Mouse (Mus musculus): ENCODE measurements around the gene Oasl1. TPM values are rescaled to one million over a fixed set of nuclear protein-coding genes. Genes with fewer than 3 reads are reported as not detected.

Gene Oasl1
- polyA plus RNA-seq, 1 experiment: 10.1 TPM

GRCm38 (mm10) chr5:114976935-114977334, 53.9 kb downstream of the Oasl1 start:
- Histone ChIP-seq H3K27ac (ENCODE audit: insufficient read depth, low read length) (no peak overlapping the region), H3K4me1 (ENCODE audit: control insufficient read depth, insufficient read depth, insufficient read length) (peaks cover 5% of the 10 kb centered on the region; the same call in 1 of the 2 replicates), H3K27me3 (ENCODE audit: control insufficient read depth, insufficient read depth, low read length) (no peaks in the 10 kb centered on the region), H3K36me3 (ENCODE audit: control insufficient read depth, insufficient read depth, low read length) (no peaks in the 10 kb centered on the region), H3K4me3 (ENCODE audit: extremely low read depth, insufficient read depth, insufficient read length) (no peak overlapping the region)
- TF ChIP-seq CTCF (IDR thresholded peaks at IDR 0.05; ENCODE audit: extremely low read depth, insufficient read depth, insufficient read length, insufficient replicate concordance): no peak
- TF ChIP-seq POLR2A (IDR thresholded peaks at IDR 0.05; ENCODE audit: low read depth, low read length): no peak
- DNase-seq (ENCODE audit: low read depth in 1 of 2, low spot score in 2 of 2): no peak

- no peaks in the 10 kb centered on the region for H3K36me3 ChIP-seq (ENCODE audit: control insufficient read depth, insufficient read depth, low read length)
- TF ChIP-seq CTCF (IDR thresholded peaks at IDR 0.05; ENCODE audit: extremely low read depth, insufficient read depth, insufficient read length, insufficient replicate concordance) (no peak), POLR2A (IDR thresholded peaks at IDR 0.05; ENCODE audit: low read depth, low read length) (no peak)
- no peaks in the 10 kb centered on the region for H3K27me3 ChIP-seq (ENCODE audit: control insufficient read depth, insufficient read depth, low read length)
- no peak overlapping the region for H3K4me3 ChIP-seq (ENCODE audit: extremely low read depth, insufficient read depth, insufficient read length)
- H3K4me1 ChIP-seq (ENCODE audit: control insufficient read depth, insufficient read depth, insufficient read length): peaks cover 5% of the 10 kb centered on the region; the same call in 1 of the 2 replicates
- no peak for DNase-seq (ENCODE audit: low read depth in 1 of 2, low spot score in 2 of 2)
- H3K27ac ChIP-seq (ENCODE audit: insufficient read depth, low read length): no peak overlapping the region
- 80% methylated on average over 11 of the region's 11 CpGs for WGBS
These were observed 55.4 kb downstream of the Oasl1 start for GRCm38 (mm10) chr5:114978473-114978872.

- Histone ChIP-seq H3K27me3 (ENCODE audit: control insufficient read depth, insufficient read depth, low read length) (no peaks in the 10 kb centered on the region), H3K27ac (ENCODE audit: insufficient read depth, low read length) (no peak overlapping the region), H3K4me3 (ENCODE audit: extremely low read depth, insufficient read depth, insufficient read length) (no peak overlapping the region), H3K4me1 (ENCODE audit: control insufficient read depth, insufficient read depth, insufficient read length) (peaks cover 5% of the 10 kb centered on the region; the same call in 1 of the 2 replicates), H3K36me3 (ENCODE audit: control insufficient read depth, insufficient read depth, low read length) (no peaks in the 10 kb centered on the region)
- DNase-seq (ENCODE audit: low read depth in 1 of 2, low spot score in 2 of 2): peak in 1 of 2 experiments; percentile 30
- 2% methylated on average over 6 of the region's 6 CpGs for WGBS
- TF ChIP-seq CTCF (IDR thresholded peaks at IDR 0.05; ENCODE audit: extremely low read depth, insufficient read depth, insufficient read length, insufficient replicate concordance): no peak
- no peak for TF ChIP-seq POLR2A (IDR thresholded peaks at IDR 0.05; ENCODE audit: low read depth, low read length)
These were observed 55.8 kb downstream of the Oasl1 start for GRCm38 (mm10) chr5:114978888-114979249.

- no peaks in the 10 kb centered on the region for H3K36me3 ChIP-seq (ENCODE audit: control insufficient read depth, insufficient read depth, low read length)
These were observed 56.4 kb downstream of the Oasl1 start for GRCm38 (mm10) chr5:114979250-114980121.

GRCm38 (mm10) chr5:114980122-114980748, 57.2 kb downstream of the Oasl1 start:
- TF ChIP-seq CTCF (IDR thresholded peaks at IDR 0.05; ENCODE audit: extremely low read depth, insufficient read depth, insufficient read length, insufficient replicate concordance): no peak
- no peak for TF ChIP-seq POLR2A (IDR thresholded peaks at IDR 0.05; ENCODE audit: low read depth, low read length)
- no peaks in the 10 kb centered on the region for H3K27me3 ChIP-seq (ENCODE audit: control insufficient read depth, insufficient read depth, low read length)
- no peak overlapping the region; the same call in 1 of the 2 replicates for H3K27ac ChIP-seq (ENCODE audit: insufficient read depth, low read length)
- no peak overlapping the region for H3K4me3 ChIP-seq (ENCODE audit: extremely low read depth, insufficient read depth, insufficient read length)
- H3K4me1 ChIP-seq (ENCODE audit: control insufficient read depth, insufficient read depth, insufficient read length): peaks cover 5% of the 10 kb centered on the region; the same call in 1 of the 2 replicates
- no peaks in the 10 kb centered on the region for H3K36me3 ChIP-seq (ENCODE audit: control insufficient read depth, insufficient read depth, low read length)
- no peak for DNase-seq (ENCODE audit: low read depth in 1 of 2, low spot score in 2 of 2)
- WGBS: 55% methylated on average over 16 of the region's 16 CpGs

More at GRCm38 (mm10) chr5:114979250-114980121, 56.4 kb downstream of the Oasl1 start:
- WGBS: 11% methylated on average over 32 of the region's 32 CpGs
- DNase-seq (ENCODE audit: low read depth in 1 of 2, low spot score in 2 of 2): peak; percentile 36 to 52
- Histone ChIP-seq H3K27me3 (ENCODE audit: control insufficient read depth, insufficient read depth, low read length) (no peaks in the 10 kb centered on the region), H3K4me3 (ENCODE audit: extremely low read depth, insufficient read depth, insufficient read length) (peak overlapping the region; percentile 40), H3K27ac (ENCODE audit: insufficient read depth, low read length) (0 out of 2 replicates have a peak overlapping the region, but pooled peaks have one; percentile 10), H3K4me1 (ENCODE audit: control insufficient read depth, insufficient read depth, insufficient read length) (peaks cover 5% of the 10 kb centered on the region; the same call in 1 of the 2 replicates)
- TF ChIP-seq POLR2A (IDR thresholded peaks at IDR 0.05; ENCODE audit: low read depth, low read length) (no peak), CTCF (IDR thresholded peaks at IDR 0.05; ENCODE audit: extremely low read depth, insufficient read depth, insufficient read length, insufficient replicate concordance) (peak; percentile 98)

GRCm38 (mm10) chr5:114982001-114982400, 59.0 kb downstream of the Oasl1 start:
- no peaks in the 10 kb centered on the region for H3K36me3 ChIP-seq (ENCODE audit: control insufficient read depth, insufficient read depth, low read length)
- peaks cover 5% of the 10 kb centered on the region; the same call in 1 of the 2 replicates for H3K4me1 ChIP-seq (ENCODE audit: control insufficient read depth, insufficient read depth, insufficient read length)
- DNase-seq (ENCODE audit: low read depth in 1 of 2, low spot score in 2 of 2): no peak
- H3K4me3 ChIP-seq (ENCODE audit: extremely low read depth, insufficient read depth, insufficient read length): no peak overlapping the region
- no peaks in the 10 kb centered on the region for H3K27me3 ChIP-seq (ENCODE audit: control insufficient read depth, insufficient read depth, low read length)
- TF ChIP-seq CTCF (IDR thresholded peaks at IDR 0.05; ENCODE audit: extremely low read depth, insufficient read depth, insufficient read length, insufficient replicate concordance) (no peak), POLR2A (IDR thresholded peaks at IDR 0.05; ENCODE audit: low read depth, low read length) (no peak)
- 72% methylated on average over 15 of the region's 15 CpGs for WGBS
- no peak overlapping the region for H3K27ac ChIP-seq (ENCODE audit: insufficient read depth, low read length)

All from spleen, adult 2 months (tissue).